Mouse (Mus musculus) urinary bladder, postnatal 4 days (tissue): ENCODE data around the gene Kcnma1.

Experiments used
- DNase-seq, 2 experiments: peaks; one replicate each; pipeline ENCODE4 v3.0.0; 2021 to 2022; ENCODE audit warnings: low spot score in 2 of 2

Gene Kcnma1

DNA sequence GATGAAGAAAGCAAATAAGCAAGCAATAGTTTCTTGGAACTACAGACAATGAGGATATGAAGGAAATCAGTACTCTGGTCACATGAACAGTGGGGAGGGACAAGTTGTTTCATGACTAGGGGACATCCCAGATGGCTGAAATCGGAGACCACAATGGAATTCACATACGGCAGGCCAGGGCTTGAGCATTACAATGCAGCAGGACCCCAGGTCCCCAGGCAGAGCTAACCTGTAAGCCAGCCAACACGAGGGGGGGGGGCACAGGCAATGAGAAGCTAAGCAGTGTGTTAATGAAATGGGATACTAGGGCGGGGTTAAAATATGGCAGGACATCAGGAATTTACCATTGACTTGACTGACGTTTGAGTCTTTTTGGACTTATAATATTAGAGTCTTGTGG, 324.6 kb downstream of the Kcnma1 start:
- no peak for DNase-seq

DNA sequence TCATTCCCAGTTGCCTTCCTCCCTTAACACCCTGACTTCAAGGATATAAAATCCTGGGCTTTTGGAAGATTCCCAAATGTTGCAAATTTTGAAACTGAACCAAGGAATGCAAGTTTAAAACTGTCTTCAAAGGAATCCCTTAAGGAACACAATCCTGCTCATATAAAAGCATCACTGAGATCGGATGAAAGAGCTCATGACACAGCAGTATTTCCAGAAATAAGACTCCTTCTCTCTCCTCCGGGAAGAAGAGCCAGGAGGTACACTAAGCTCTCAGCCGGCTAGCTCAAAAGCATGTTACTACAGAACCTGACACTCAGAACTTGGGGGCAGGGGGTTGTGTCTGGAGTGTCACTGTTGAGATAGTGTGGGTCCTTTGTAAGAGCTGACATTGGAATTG, 325.8 kb downstream of the Kcnma1 start:
- no peak for DNase-seq

DNA sequence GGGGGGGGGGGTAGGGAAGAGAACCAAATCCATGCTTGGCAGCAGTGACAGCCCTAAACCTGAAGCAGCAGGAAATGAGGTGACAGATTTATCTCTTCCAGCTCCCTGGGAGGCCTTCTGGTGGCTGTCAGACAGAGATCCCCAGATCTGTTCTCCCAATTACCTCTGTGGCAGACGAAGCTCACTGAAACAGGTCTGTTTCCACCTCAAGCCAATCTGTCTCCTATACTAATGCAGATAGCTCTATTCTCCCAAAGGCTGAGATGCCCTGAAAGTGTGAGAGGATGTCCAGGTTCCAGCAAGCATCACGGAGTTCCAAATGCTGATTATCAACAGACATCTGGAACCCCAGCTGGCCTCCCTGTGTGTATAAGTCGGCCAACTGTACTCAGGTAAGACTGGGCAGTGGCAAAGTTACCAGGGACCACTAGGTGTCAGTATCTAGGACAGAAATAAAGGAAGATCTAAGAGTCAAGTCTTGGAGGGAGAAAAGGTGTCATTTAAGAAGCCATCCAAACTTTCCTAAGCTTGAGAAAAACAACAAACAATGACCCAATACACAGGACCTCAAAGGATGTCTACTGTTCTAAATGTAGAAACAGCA, 329.7 kb downstream of the Kcnma1 start:
- DNase-seq: no peak

DNA sequence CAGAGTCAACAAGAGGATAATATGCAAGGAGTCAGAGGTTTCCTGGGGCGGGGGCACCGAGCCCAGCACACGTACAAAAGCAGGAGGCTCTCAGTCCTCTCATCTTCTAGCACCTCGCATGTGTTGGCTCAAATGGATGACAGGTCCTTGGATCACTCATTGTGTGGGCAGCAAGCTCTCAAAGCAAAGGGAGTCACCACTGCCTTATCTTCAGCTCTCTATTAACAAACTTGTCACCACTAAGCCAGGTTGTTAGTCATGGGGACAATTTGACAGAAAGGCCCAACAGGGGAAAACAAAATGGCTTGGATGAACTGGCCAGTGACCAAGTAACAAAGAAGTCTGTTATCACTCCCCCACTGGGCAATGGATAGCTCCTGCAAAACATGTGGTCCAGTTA, 331.5 kb downstream of the Kcnma1 start:
- no peak for DNase-seq

DNA sequence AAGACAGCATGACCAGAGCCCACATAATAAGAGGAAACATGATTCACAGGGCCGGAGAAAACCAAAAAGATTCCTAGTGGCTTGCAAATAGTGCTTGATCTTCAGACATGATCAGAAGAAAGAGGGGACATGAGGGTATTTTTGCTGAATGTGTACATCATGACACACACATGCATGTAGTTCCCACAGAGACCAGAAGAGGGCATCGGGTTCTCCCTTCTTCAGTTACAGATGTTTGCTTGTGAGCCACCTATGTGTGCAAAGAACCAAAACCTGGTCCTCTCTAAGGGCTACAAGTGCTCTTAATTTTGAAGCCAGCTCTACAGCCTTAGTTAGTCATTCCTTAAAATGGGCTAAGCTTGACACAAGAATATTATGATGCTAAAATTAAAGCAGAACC, 334.9 kb downstream of the Kcnma1 start:
- no peak for DNase-seq

DNA sequence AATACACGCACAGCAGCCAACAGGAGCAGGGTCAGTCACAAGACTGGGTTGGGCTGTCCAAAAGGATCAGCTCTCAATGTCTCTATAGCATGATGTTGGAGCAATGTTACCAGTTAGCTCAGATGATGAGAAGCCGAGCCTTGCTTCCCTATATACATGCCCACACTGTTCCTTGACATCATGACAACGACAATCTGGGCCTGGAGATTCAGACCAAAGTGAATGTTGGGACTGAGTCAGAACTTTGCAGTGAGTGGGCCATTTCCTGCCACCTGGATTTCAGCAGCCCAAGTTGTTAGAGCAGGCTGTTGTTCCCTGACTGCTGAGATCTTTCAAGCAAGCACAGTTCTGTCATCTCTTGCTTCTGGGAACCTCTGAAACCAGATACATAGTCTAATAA, 347.9 kb downstream of the Kcnma1 start:
- no peak for DNase-seq

DNA sequence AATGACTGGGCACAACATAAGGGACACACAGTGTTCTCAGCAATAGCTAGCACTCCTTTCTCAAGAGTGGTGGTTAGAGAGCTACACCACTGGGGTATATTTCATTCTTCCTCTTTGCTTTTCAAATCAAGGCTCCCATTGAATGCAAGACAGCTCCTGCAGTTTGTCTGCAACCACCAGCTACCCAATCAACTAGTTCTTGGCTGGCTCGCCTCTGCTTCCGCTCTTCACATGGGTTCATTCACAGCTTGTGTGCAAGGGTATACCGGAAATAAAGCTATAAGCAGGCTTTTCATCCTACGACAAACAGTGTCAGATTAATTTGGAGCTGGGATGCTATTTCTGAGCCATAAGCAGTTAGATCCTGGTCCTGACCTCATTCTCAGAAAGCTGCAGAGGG, 362.6 kb downstream of the Kcnma1 start:
- no peak for DNase-seq

DNA sequence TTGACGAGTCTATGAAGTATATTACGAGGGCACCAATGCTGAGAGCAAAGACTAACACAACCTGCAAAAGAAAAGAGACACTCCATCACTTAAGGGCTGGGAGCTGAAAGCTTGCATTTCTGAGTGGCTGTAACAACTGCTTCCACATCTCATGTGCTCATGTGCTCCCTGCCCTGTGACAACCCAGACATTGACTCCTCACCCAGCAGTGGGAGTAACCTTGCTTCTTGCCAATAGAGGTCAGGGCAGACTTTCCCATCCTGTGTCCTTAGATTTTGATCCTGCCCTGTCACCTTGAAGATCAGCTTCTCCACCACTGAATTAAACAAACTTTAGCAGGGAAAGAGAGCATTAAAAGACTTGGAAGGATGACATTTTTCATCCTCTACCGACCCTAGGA, 364.2 kb downstream of the Kcnma1 start:
- DNase-seq: no peak

DNA sequence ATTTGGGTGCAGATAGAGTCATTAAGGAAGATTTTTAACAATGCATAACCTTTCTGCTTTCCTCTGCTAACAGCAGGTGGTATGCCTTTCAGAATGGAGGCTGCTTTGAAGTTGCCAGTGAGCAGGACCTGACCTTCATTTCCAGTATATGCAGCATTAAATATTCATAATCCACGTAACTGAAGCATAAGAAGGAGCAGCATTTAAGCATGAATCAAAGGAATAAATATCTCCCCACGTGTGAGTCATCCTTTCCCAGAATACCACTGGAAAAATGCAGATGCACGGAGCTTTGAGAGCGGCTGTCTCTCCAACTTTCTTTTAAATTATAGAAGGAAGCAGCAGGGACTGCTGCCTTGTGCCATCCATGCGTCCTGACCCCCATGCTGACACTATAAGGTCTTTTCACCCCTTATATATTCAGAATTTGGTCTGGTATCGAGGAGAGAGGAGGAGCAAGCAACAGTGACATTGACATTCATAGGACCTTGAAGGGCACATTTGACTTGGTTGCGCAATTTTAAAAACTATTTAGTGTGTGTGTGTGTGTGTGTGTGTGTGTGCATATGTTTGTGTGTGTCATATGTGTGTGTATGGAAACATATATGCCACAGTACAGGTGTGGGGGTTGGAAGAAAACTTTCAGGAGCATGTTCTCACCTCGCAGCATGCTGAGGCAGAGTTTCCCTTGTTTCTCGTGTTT, 368.8 kb downstream of the Kcnma1 start:
- DNase-seq: no peak

DNA sequence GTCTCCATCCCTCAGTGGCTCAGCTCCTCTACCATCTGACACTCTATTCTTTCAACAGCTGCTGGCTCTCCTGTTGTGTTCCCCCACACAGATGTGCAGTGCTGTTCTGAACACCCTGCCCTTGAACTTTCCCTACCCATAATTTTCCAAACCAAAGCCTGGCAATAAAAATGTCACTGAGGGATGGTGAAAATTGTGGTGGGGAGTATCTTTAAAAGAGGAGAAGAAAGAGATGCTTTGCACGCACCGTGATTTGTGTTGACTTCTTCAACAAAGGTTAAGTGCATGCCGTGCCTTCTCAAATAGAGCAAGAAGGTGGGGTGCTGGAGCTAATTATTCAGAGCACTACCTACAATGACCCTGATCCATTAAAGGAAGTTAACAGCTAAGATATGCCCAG, 371.1 kb downstream of the Kcnma1 start:
- no peak for DNase-seq

DNA sequence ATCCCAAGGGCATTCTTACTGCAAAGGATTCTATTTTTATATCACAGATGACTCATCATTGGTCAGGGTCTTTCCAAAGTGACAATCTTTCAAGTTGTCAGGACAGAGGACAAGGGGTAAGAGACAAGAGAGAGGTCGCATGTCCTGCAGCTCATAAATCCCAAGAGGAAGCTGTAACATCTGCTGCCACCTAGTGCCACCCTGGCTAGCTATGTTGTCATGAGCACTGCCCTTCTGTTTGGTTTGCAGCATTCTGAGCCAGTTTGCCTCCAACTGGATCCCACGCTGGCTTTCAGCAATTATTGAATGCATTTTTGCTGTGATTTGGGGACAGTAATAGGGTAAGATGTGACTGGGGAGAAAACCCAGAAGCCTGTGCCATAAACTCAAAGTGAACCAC, 373.6 kb downstream of the Kcnma1 start:
- DNase-seq: no peak

DNA sequence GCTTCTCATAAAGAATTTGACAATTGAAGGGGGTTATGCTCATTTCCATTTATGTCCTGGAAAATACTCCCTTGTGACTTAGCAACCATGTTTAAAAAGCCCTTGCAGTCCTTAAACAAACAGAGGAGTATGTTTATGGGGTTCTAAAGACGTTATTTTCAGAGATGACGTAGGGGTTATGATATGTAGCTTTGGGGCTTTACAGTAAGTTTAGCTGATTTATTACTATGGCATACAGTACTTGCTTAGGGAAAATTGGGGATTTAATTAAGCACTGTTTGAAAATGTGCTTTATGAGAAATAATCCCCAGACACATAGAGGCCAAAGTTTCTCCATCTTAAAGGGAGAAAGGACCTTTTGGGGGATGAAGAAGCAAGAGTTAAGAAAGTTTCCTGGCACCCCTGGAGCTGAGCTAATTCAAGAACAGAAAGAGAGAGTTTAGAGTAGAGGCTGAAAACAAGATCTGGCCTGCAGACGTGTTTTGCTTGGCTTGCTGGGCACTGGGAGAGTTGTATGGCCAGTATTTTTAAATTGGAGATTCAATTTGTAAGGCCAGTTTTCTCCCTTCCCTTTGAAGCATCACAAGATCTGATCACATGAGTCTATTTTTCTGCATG, 376.1 kb downstream of the Kcnma1 start:
- DNase-seq: no peak

DNA sequence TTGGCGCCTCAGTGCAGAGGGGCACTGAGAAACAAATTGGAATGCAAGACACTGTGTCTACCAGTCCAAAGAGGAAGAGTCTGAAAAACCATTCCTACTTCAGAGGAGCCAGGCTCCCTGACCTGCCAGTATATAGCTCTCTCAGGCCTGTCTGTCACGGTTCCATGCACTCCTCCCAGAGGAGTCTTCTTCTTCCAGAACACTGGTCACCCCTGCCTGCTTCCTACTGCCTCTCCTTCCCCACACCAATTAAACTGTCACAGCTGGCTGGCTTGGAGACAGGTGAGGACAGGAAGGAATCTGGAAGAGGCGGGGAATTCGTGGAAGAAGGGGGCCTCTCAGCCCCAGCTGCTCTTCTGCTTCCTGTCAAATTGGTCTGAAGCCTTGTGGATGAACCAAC, 378.4 kb downstream of the Kcnma1 start:
- no peak for DNase-seq

DNA sequence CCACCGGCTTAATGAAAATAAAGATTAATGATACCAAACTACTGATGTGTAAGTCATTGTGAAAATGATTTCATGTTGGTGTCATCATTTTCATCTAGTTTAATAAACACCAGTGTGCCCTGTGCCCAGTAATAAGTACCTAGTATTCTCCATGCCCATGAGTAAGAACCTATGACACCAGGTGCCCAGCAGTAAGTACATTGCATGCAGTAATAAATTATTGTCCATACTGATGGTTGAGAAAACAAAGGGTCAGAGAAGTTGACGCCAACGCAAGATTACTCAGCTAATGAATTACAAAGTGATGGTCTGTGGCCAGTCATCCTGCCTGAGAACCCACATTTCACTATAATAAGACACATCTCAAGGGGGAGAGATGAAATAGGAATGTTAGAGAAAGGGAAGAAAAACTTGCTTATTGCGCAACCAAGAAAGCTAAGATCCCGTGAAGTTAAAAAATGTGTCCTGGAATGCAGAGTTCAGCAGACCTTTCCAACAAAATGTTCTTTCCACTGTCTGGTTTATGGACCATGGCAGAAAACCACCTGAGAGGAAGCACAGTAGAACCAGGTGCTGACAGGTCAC, 381.2 kb downstream of the Kcnma1 start:
- no peak for DNase-seq

DNA sequence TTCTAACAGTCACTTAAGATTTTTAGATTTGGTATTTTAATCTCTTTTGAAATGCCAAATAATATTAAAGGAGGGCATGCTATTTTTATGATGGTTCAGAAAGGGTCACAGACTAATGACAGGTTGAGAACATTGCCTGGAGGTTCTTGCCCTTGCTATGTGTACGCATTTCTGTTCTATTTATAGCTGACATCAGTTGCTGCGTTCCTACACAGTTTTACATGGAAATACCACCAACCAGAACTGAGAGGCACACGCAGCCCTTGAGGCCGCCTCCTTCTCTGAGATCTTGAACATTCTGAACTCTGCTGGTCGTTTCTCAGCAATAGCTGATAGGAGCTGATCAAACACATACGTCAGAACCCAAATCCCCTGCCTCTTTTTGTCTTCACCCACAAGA, 387.4 kb downstream of the Kcnma1 start:
- DNase-seq: no peak

DNA sequence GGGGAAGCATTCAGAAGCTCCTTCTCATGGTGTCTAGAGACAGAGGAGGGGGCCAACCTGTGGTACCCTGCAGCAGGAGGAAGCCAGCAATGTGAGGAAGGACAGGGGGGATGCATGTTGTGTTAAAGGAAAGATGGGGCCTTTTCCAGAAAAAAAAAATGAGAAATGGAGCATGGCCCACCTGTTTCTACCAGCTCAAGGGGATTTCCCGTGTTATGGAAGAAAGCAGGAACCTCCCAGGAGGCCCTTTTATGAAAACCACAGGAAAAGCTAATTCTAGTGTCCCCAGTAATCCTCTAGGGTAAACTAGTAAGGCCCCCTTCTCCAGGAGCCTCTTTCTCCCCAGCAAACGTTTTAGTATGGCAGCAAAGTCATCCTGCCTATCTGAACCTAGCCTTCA, 388.2 kb downstream of the Kcnma1 start:
- DNase-seq: no peak

DNA sequence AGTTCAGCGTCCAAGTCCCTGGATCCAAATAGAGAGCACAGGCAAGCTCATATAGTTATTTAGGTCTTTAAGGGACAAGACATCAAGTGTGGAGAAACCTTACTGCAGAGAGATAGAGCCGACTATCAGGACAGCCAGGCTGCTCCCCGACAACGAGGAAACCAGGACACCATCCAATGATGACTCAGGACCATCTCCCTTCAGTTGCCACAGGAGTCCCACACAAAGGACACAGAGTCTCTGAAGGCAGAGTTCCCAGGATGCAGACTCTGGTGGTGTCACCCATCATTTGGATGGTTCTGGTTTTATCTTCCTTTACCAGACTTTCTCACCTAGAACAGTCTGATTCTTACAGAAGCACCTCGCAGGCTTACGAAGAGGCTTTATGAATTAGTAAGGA, 388.9 kb downstream of the Kcnma1 start:
- DNase-seq: no peak

DNA sequence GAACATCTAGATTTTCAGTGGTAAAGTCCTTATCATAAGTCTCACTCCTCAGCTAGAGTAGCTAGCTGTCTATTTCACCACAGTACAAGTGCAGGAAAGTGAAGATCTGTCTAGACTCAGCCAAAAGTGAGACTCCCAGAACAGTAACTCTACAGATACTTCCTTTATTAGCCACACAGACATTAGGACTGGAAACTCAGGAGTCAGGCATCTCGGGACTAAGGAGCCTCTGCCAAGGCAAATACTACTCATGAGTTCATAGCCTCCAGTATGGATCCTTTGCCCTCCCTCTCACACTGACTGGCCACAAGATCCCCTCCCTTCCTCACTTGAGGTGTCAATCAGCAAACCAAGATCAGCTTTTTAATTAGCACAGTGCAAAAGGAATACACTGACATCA, 389.8 kb downstream of the Kcnma1 start:
- DNase-seq: no peak

DNA sequence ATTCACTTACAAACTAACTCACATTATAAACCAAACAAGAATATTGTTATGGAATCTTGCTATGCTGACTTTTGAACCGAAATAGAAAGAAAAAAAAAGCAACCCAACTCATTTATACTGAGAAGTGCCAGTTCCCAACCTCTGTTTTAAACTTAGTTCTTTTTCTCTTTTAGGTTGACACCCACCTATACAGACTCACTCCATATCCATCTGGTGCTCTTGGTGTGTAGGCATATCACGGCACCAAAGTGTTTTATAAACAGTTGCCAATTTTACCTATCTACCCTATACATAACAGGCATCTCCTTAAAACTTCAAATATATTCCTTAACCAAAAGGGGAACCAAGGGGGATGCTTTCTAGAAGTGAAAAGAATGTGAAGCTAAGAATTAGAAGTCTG, 393.6 kb downstream of the Kcnma1 start:
- DNase-seq: no peak

DNA sequence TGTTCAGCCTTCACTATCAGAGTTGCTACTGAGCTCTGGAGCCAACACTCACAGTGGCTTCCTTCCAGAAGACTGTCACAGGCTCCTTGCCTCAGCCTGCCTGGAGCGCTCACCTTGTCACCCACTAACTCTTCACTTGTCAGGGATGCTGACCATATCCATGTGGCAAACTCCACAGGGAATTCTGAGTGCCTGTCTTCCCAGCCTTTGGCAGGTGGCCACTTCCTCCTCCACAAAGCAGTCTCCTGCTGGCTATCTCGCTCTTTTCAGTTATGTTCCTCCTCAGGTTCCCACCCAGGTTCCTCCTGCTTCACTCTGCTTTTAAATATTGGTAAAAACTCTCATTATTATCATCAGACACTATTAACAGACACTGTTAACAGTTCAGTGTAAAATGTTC, 395.3 kb downstream of the Kcnma1 start:
- DNase-seq: no peak

DNA sequence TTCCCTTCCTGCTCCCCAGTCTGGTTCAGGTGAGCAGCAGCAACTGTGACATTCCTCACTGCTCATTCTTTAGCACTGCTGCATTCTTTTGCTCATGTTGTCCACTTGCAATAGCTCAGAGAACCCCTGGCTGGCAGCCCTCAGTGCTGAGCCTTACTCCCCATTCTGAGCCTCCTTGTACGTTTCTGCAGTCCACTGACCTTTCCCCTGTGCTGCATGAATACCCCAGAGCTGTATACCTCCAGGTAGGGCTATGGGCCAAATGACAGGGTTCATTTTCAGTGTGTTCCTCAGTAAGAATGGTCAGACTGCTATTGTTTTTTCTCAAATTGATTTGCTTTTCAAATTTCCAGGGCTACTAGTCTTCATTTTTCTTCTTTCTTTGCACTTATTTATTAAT, 396.2 kb downstream of the Kcnma1 start:
- no peak for DNase-seq

DNA sequence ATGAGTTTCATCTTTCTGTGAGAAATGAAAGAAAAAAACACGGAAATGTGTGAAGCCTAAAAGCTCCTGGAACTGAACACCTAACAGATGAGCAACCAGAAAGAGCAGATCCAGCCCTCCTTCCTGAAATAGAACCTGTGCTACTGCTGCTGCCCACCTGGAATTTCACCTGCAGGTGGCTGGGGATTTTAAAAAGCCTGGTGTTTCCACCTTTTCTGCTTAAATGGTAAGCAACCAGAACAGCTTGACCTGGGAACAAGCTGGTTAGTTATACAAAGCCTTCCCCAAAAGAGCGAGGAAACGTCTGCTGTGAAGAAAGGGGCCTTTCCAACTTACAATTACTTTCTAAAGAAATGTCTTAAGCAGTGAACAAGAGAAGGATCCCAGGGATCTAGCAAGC, 404.2 kb downstream of the Kcnma1 start:
- DNase-seq: no peak

DNA sequence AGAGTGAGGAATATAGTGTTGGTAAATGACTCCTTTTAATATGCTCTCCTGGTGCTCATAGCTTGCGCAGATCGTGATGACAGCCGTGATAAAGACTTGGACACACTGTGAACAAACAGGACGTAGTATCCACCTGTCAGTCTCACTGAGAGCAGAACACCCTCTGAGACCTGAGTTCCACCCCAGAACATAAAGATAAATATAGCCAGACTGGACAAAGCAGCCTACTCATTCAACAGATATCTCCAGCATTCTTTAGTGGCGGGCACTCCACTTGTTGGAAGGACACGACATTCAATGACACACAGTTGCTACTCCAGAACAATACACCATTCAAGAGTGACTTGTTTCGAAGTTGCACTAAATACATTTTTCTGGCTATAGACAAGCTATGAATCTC, 408.6 kb downstream of the Kcnma1 start:
- no peak for DNase-seq
